ENCODE assay signal across 13 mouse cellular contexts in the genomic region with DNA sequence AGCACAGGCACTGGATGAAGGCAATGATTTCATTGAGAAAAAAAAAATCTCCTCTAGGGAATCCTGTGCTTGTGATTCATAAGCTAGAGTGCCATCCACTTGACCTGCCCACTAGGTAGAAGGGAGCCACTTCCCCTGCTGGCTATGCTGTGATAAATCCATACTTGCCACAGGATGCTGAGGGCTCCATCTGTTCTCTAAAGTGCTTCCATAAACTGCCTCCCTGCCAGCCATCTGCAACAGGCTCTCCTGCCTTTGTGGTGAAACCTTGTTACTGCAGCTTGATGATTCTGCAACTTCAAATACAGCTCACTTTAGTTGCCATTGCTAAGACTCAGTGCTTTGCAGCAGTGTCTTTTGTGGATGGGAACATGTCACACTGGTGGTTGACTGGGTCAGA.
DNase-seq lines count a peak whose midpoint lies in the region; ATAC-seq and TF ChIP-seq lines count a peak whose summit lies in the region.
"Had no signal": no experiment of that assay in that cellular context is flagged by ENCODE, and none has a peak within 500 bp of the region (broad histone marks: within the 10 kb centered on the region; RNA-seq: fewer than 3 reads in every experiment).

No protein-coding gene starts in this region.

- H3K36me3 ChIP-seq in hindbrain, embryonic 16.5 days (ENCODE audit: control insufficient read depth, insufficient read depth, low read length) = no peaks in the 10 kb centered on the region
- no peaks in the 10 kb centered on the region for H3K36me3 ChIP-seq in hindbrain, embryonic 13.5 days
- no peaks in the 10 kb centered on the region for H3K36me3 ChIP-seq in neural tube, embryonic 11.5 days (ENCODE audit: control insufficient read depth, insufficient read depth, low read length)
- H3K36me3 ChIP-seq: embryonic facial prominence, embryonic 15.5 days had no signal

- peak; percentile 15 for DNase-seq in neural tube, embryonic 11.5 days (ENCODE audit: low spot score)
- DNase-seq in neural tube, embryonic 10.5 days (ENCODE audit: extremely low spot score, low spot score) = no peak
- peak; percentile 28 for DNase-seq in telencephalon, adult 2 months (ENCODE audit: low read depth, low spot score)
- no peak for DNase-seq in urinary bladder, adult 2 months (ENCODE audit: low spot score)
- DNase-seq: adrenal gland, postnatal 14 days; gastrocnemius, postnatal 25 days; lung, postnatal 14 days; spleen, adult 18-20 months had no signal

- no peak overlapping the region for H3K9ac ChIP-seq in hindbrain, embryonic 16.5 days (ENCODE audit: low read depth, low read length)
- H3K9ac ChIP-seq in hindbrain, embryonic 13.5 days = no peak overlapping the region
- no peak overlapping the region for H3K9ac ChIP-seq in neural tube, embryonic 11.5 days (ENCODE audit: low read length)
- H3K9ac ChIP-seq: embryonic facial prominence, embryonic 15.5 days had no signal

- no peaks in the 10 kb centered on the region for H3K27me3 ChIP-seq in hindbrain, embryonic 16.5 days (replicated peaks; ENCODE audit: control insufficient read depth, insufficient read depth, low read length)
- H3K27me3 ChIP-seq in hindbrain, embryonic 13.5 days = no peaks in the 10 kb centered on the region
- H3K27me3 ChIP-seq in neural tube, embryonic 11.5 days (ENCODE audit: control insufficient read depth, insufficient read depth, low read length) = no peaks in the 10 kb centered on the region
- H3K27me3 ChIP-seq: embryonic facial prominence, embryonic 15.5 days had no signal

- H3K27ac ChIP-seq in hindbrain, embryonic 16.5 days (ENCODE audit: low read depth, low read length) = no peak overlapping the region
- no peak overlapping the region for H3K27ac ChIP-seq in hindbrain, embryonic 13.5 days
- H3K27ac ChIP-seq in neural tube, embryonic 11.5 days (ENCODE audit: low read depth, low read length) = no peak overlapping the region
- no peak overlapping the region for H3K27ac ChIP-seq in cortical plate, adult 2 months (ENCODE audit: insufficient read depth, low read length)
- H3K27ac ChIP-seq: embryonic facial prominence, embryonic 15.5 days had no signal

- H3K9me3 ChIP-seq in hindbrain, embryonic 16.5 days (ENCODE audit: control insufficient read depth, low read length) = no peaks in the 10 kb centered on the region
- H3K9me3 ChIP-seq in hindbrain, embryonic 13.5 days = no peaks in the 10 kb centered on the region
- H3K9me3 ChIP-seq in neural tube, embryonic 11.5 days (ENCODE audit: control insufficient read depth, low read length) = no peaks in the 10 kb centered on the region
- H3K9me3 ChIP-seq: embryonic facial prominence, embryonic 15.5 days had no signal

- no peak for TF ChIP-seq POLR2A in cortical plate, adult 2 months (IDR thresholded peaks at IDR 0.05; ENCODE audit: extremely low read depth, insufficient read depth, low read length)

- no peak overlapping the region for H3K4me2 ChIP-seq in hindbrain, embryonic 16.5 days (ENCODE audit: low read length)
- no peak overlapping the region for H3K4me2 ChIP-seq in hindbrain, embryonic 13.5 days
- H3K4me2 ChIP-seq in neural tube, embryonic 11.5 days (ENCODE audit: low read depth) = no peak overlapping the region
- H3K4me2 ChIP-seq: embryonic facial prominence, embryonic 15.5 days had no signal

- no peak overlapping the region for H3K4me3 ChIP-seq in hindbrain, embryonic 16.5 days (ENCODE audit: low read length)
- no peak overlapping the region for H3K4me3 ChIP-seq in hindbrain, embryonic 13.5 days
- H3K4me3 ChIP-seq in neural tube, embryonic 11.5 days (ENCODE audit: low read depth, low read length) = no peak overlapping the region
- no peak overlapping the region for H3K4me3 ChIP-seq in cortical plate, adult 2 months (ENCODE audit: insufficient read depth, low read length)
- H3K4me3 ChIP-seq: embryonic facial prominence, embryonic 15.5 days had no signal

- peak; percentile 61; the same call in 1 of the 2 replicates for ATAC-seq in hindbrain, embryonic 16.5 days
- no peak for ATAC-seq in hindbrain, embryonic 13.5 days (ENCODE audit: low FRiP score)
- ATAC-seq in neural tube, embryonic 11.5 days (ENCODE audit: insufficient read depth, low FRiP score, low TSS enrichment) = no peak
- no peak for ATAC-seq in CD4-positive, CD25-positive, alpha-beta regulatory T cell, adult 4 months

- TF ChIP-seq CTCF in cortical plate, adult 2 months (IDR thresholded peaks at IDR 0.05; ENCODE audit: extremely low read depth, insufficient read depth, low read length) = 0 out of 2 replicates have a peak, but pooled peaks have one; percentile 12

- H3K4me1 ChIP-seq in hindbrain, embryonic 16.5 days (ENCODE audit: control insufficient read depth, insufficient read depth, low read depth, low read length) = no peaks in the 10 kb centered on the region
- peaks cover 5% of the 10 kb centered on the region; the same call in 1 of the 2 replicates for H3K4me1 ChIP-seq in hindbrain, embryonic 13.5 days (replicated peaks)
- 0 out of 2 replicates have a peak, but pooled peaks cover 3% of the 10 kb centered on the region for H3K4me1 ChIP-seq in neural tube, embryonic 11.5 days (ENCODE audit: control insufficient read depth, insufficient read depth, low read length)
- H3K4me1 ChIP-seq in cortical plate, adult 2 months (ENCODE audit: control insufficient read depth, insufficient read depth, low read length) = no peaks in the 10 kb centered on the region

Comparison
In these comparisons a context has a peak if more than half of its experiments do, and no peak if none do; other contexts are left out.
1. DNase-seq: peak in neural tube, embryonic 11.5 days (single experiment) and telencephalon, adult 2 months (single experiment); none in neural tube, embryonic 10.5 days (single experiment) and urinary bladder, adult 2 months (single experiment).